Mouse (Mus musculus): ENCODE measurements around the gene Malrd1.

The Malrd1 gene

GRCm38 (mm10) chr2:16031559-16031958 is 505.3 kb downstream of the Malrd1 start:
- no peak for DNase-seq (ENCODE audit: low read depth)

GRCm38 (mm10) chr2:16032804-16033203 is 506.5 kb downstream of the Malrd1 start:
- no peak for DNase-seq (ENCODE audit: low read depth)

DNA sequence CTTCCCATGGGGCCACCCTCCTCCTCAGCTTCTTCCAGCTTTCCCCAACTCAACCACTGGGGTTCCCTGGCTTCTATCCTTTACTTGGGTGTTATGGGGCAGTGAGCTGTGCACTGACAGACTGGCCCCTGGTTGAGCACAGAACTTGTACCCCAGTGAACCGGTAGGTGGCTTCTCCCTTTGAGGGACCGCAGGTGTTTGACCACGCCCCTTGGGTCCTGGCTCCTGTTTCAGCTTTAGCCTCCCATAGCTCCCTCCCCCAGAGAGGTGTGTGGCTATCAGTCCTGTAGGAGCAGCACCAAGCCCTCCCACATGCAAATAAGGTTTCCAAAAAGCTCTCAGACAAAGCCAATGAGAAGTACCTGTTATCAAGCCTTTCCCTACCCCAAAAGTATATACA is 584.4 kb downstream of the Malrd1 start:
- DNase-seq (ENCODE audit: low read depth): no peak

DNA sequence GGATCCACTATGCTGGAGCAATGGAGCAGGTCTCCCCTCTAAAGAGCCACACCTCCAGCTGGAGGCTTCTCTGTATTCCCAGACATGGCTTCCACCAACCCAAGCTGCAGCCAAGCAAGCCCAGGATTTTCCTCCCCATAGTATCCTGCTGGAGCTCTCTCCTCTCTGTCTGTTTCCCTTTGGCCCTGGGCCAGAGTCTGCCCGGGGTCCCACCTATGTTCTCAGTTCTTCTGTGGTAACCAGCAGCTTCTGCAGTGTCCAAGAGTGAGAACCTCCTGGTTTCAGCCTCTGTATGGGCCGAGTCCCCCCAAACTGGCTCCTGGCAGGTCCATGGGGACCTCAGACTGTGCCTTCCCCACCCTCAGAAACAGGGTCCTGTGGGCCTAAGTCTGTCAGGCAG is 587.1 kb downstream of the Malrd1 start:
- DNase-seq (ENCODE audit: low read depth): no peak

DNA sequence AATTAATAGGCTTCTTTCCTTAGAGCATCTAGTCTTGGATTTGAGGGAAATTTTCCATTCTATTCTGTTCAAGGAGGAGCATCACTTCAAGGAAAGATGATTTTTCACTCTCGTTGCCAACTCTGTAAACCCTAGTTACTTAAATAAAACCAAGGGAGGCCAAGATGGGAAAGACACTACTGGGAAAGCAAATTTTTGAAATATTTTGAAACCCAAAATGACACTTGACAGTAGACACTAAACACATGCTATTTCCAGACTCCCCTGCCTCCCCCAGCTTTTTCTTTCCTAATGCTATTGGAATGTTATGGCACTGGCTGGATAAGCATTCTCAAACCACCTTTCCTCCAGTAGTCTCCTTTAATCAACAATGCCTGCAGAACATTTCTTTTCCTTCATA is 621.7 kb downstream of the Malrd1 start:
- DNase-seq (ENCODE audit: low read depth): no peak

- DNase-seq (ENCODE audit: low read depth): no peak
Observed at GRCm38 (mm10) chr2:16152623-16153022, 626.3 kb downstream of the Malrd1 start.

DNA sequence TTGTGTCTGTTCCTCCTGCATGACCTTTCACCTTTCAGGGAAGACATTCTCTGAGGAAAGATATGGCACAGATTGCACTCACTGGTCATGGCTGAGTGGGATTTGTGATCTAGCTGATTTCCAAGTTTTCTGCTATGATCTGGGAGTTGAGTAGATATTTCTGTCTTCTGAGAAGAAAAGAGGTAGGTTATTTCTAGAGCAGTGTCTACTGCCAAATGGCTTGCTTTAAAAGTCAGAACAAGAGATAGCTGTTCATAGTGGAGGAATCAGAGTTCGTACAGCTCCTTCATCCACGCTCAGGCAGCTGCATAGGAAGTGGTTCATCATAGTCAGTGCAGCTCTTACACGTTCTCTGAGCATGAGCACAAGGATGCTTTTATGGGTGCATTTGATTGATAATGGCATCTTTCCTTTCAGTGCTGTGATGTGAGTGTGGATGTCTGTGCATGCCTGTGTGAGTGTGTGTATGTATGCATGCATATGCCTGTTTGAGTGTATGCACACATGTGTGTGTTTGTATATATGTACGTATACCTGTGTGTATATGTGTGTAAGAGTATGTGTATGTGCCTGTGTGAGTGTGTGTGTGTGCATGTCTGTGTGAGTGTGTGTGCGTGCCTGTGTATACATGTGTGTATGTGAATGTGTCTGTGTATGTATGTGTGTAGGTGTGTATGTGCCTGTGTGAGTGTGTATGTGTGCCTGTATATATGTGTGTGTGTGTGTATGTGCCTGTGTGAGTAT is 637.1 kb downstream of the Malrd1 start:
- no peak for DNase-seq (ENCODE audit: low read depth)

GRCm38 (mm10) chr2:16168611-16169010 is 642.3 kb downstream of the Malrd1 start:
- DNase-seq (ENCODE audit: low read depth): no peak

DNA sequence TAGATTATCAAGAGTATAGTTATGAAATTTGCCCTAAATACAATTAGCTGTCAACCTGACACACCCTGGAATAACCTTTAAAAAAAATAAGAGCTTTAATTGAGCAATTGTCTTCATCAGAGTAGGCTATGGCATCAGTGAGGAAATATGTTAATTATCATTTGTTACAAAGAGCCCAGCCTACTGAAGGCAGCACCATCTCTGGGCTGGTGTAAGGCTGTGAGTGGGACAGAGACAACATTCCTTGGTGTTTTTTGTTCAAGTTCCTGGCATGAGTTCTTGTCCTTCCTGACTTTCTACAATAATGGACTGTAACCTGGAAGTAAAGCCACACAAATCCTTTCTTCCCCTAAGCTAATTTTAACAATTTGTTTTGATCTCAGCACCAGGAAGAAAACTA is 645.8 kb downstream of the Malrd1 start:
- no peak for DNase-seq (ENCODE audit: low read depth)

DNA sequence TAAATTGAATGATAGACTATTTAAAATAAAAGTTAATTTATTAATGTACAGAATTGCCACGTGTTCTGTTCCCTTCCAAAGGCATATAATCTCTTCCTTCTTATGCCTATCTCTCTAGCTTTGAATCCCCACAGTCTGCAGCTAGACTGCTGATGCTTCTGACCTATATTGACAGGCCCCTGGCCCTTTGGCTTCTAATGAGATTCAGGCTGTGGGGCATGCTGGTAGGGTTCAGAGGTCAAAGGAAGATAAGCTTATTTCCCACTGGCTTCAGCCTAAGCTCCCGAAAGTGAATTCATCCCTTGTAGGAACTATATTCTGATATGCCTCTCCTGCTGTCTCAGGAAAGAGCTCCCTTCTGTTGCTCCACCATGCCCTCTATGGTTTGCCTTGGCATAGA is 647.1 kb downstream of the Malrd1 start:
- no peak for DNase-seq (ENCODE audit: low read depth)

DNA sequence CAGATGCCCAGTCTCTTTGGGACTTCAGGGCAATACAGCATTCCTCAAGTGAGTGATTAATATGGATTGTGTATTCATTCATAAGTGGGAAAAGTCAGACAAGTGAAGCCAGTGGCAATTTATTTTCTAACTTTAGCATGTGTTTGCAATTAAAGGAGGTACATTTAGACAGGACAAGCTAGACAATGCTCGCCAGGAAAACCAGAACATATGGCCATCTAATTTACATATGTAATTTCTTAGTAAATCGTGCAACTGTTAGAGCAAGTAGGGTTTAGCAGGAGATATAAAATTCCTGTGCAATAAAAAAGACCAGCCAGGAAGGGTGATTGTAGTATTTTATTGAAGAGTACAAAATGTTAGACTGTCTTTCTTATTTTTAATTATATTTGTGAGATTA is 655.9 kb downstream of the Malrd1 start:
- no peak for DNase-seq (ENCODE audit: low read depth)

DNA sequence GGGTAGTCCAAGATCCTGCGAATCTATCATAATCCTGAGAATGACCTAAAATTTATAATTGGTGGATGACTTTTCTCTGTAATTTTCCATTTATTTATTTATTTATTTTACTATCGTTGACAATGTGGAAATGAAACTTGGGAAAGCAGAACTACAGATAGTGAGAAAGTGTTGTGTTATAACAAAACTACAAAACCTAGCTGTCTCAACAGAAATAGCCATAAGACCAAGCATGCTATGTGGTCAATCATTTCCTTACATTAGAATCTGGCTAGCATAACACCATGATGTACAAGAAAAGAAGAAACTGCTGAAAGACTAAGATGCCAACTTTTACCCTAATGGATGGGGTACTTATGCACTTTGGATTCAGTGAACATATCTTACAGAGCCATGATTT is 656.9 kb downstream of the Malrd1 start:
- DNase-seq (ENCODE audit: low read depth): no peak

DNA sequence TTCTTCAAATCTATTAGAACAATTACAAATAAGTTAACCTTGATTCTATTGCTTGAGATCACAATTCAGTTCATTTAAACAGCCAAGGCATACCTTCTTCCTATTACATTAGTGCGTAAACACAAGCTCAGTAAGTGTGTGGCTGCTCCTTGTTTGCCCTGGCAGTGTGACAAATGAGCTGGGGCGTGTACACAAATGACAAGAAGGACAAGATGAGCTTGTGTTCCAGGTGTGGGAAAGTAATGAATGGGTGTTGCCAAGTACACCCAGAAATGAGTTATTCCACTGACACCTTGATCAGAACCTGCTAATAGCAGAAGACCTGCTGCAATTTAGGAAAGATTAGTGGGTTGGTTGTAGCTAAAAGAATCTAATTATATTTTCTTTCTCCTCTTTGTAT is 683.7 kb downstream of the Malrd1 start:
- DNase-seq (ENCODE audit: low read depth): no peak

DNA sequence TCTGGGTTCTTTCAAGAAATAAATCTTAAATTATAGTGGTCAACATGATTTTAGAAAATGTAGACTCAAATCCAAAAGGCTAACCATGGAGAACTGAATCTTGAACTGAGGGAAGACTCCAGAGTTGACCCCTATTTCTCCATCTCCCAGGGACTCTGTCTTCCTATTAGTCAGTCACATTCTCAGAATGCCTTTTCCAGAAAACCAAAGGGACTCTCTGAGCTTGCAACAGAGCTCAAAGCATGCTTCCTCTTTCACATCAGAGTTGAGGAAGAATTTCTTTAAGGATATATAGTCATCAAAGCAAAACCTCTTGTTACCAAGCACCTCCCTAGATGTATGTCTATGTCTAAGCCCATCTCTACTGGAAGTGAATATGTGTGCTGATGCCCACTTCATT is 686.5 kb downstream of the Malrd1 start:
- DNase-seq (ENCODE audit: low read depth): no peak

DNA sequence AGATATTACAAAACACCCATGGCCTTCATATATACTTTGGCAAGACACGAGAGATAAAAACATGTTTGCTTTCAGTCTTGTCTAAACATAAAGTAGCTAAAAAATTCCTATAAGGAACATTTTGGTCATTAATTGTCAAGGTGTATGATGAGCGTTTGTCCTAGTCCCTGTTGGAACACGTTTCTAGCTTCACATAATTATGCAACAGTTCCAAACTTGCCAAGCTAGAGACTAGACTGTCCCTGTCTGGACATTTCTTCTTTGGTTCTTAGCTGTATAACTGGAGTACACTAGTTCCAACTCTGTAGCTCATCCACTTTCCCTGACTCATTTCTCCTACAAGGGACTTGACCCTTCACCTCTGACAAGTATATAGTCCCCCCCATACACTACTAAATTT is 687.8 kb downstream of the Malrd1 start:
- DNase-seq (ENCODE audit: low read depth): no peak

DNA sequence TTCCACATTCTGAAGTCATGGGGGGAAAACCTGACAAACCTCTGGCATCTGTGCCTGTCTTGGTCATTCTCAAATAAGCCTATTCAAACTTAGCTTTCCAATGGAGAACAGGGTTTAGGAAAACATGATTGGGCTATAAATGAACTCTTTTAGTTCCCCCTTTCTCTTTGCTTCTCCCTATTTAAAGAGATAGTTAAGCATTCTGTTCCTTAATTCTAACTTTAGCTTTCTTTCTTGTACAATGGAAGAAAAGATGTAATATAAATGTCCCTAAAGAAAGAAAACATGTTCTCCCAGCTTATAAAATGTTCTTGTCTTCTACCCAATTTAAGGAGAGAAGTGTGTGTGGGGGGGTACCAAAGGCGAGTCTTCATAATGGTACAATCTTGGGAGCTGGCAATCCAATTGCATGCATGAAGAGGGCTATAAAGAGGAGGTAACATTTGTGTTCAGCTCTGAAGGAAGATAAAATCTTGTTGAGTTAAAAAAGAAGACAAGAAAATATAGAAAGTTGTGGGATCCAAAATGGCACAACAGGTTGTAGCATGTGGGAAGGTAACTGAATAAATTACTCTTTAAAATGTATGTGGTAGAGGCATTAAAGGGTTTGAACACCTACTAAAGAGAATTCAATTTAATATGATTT is 702.0 kb downstream of the Malrd1 start:
- DNase-seq (ENCODE audit: low read depth): no peak

GRCm38 (mm10) chr2:16240861-16241260 is 714.6 kb downstream of the Malrd1 start:
- no peak for DNase-seq (ENCODE audit: low read depth)

DNA sequence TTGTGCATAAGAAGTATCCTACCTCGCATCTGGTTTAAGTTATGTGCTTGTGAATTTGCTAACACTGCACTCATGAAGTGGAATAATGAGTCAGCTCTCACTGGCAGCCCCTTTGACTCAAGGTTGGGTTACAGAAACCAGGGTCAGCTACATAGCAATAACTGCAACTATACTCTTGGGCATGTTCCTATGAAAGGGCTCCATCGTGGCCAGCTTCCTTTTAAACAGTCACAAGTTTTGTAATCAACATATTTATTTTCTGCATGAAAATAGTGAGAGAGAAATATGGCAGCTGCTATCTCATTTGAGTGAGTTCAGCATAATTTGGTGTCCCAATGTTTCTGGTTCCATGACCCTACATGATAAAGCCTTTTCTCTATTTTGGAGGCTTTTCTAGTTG is 716.8 kb downstream of the Malrd1 start:
- DNase-seq (ENCODE audit: low read depth): no peak

GRCm38 (mm10) chr2:16248861-16249260 is 722.6 kb downstream of the Malrd1 start:
- DNase-seq (ENCODE audit: low read depth): no peak

DNA sequence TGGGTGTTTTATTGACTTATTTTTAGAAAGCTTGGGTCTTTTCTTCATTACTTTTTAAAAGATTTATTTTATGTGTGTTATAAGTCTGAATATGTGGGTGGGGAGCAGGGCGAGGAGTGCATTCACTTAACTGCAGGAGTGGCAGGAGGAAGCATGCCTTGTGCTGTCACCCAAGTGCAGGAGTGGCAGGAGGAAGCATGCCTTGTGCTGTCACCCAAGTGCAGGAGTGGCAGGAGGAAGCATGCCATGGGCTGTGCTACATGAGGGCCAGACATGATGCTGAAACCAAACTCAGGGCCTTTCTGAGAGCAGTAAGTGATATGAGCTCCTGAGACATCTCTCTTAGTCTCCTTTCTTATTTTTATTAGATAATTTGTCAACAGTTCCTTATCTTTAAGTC is 726.0 kb downstream of the Malrd1 start:
- DNase-seq (ENCODE audit: low read depth): no peak

Data from c-Kit-positive CD71-positive TER-119-negative erythroid progenitor cells, embryonic 14.5 days (primary cell).